Mouse (Mus musculus): ENCODE results near the gene Casp12. TPM values are rescaled to one million over a fixed set of nuclear protein-coding genes. Genes with fewer than 3 reads are reported as not detected.

The Casp12 gene
- 0.29 TPM in 1 of 2 replicates, not detected in the other for polyA plus RNA-seq (2014; fragmentation: Nextera tagmentation; extraction: Ambion mirVana)

GRCm38 (mm10) chr9:5345291-5345898, at the start of gene Casp12:
TSS of gene Casp12 (plus strand) at chr9:5345430.
- WGBS: 79% methylated on average over 4 of the region's 4 CpGs
- H3K27ac ChIP-seq (ENCODE audit: low read depth, low read length): no peak within 1 kb of the TSS
- ATAC-seq (ENCODE audit: low FRiP score): no peak

GRCm38 (mm10) chr9:5296354-5297237, 48.6 kb upstream of the Casp12 start:
- WGBS: 75% methylated on average over 2 of the region's 2 CpGs
- H3K4me1 ChIP-seq (ENCODE audit: control insufficient read depth, insufficient read depth, low read length): no peaks in the 10 kb centered on the region

More at GRCm38 (mm10) chr9:5345291-5345898, at the start of gene Casp12:
- Histone ChIP-seq H3K4me2 (no peak within 1 kb of the TSS), H3K36me3 (ENCODE audit: control insufficient read depth, insufficient read depth, low read length) (no peaks in the 10 kb centered on the region), H3K9ac (ENCODE audit: low read length) (no peak within 1 kb of the TSS), H3K9me3 (ENCODE audit: control insufficient read depth, low read length) (no peaks in the 10 kb centered on the region), H3K27me3 (ENCODE audit: control insufficient read depth, insufficient read depth, low read length) (no peaks in the 10 kb centered on the region), H3K4me3 (ENCODE audit: low read depth, low read length) (no peak within 1 kb of the TSS), H3K4me1 (ENCODE audit: control insufficient read depth, insufficient read depth, low read length) (no peaks in the 10 kb centered on the region)
- DNase-seq (ENCODE audit: low spot score, missing footprints): no peak

GRCm38 (mm10) chr9:5298329-5299131, 46.7 kb upstream of the Casp12 start, which contains the start of gene Casp1:
TSS of gene Casp1 (plus strand) at chr9:5298517.
- 70% methylated on average over 11 of the region's 11 CpGs for WGBS
- no peak within 1 kb of the TSS for H3K4me2 ChIP-seq

More at GRCm38 (mm10) chr9:5296354-5297237, 48.6 kb upstream of the Casp12 start:
- Histone ChIP-seq H3K27me3 (ENCODE audit: control insufficient read depth, insufficient read depth, low read length) (no peaks in the 10 kb centered on the region), H3K9ac (ENCODE audit: low read length) (no peak overlapping the region), H3K9me3 (ENCODE audit: control insufficient read depth, low read length) (no peaks in the 10 kb centered on the region), H3K4me3 (ENCODE audit: low read depth, low read length) (no peak overlapping the region), H3K27ac (ENCODE audit: low read depth, low read length) (no peak overlapping the region), H3K4me2 (no peak overlapping the region), H3K36me3 (ENCODE audit: control insufficient read depth, insufficient read depth, low read length) (no peaks in the 10 kb centered on the region)
- DNase-seq (ENCODE audit: low spot score, missing footprints) (peak; percentile 12), ATAC-seq (ENCODE audit: low FRiP score) (no peak)

GRCm38 (mm10) chr9:5299132-5299381, 46.2 kb upstream of the Casp12 start:
- DNase-seq (ENCODE audit: low spot score, missing footprints) (no peak), ATAC-seq (ENCODE audit: low FRiP score) (no peak)
- no peaks in the 10 kb centered on the region for H3K4me1 ChIP-seq (ENCODE audit: control insufficient read depth, insufficient read depth, low read length)
- no peak overlapping the region for H3K4me3 ChIP-seq (ENCODE audit: low read depth, low read length)
- no peak overlapping the region for H3K4me2 ChIP-seq
- no peaks in the 10 kb centered on the region for H3K36me3 ChIP-seq (ENCODE audit: control insufficient read depth, insufficient read depth, low read length)
- no peak overlapping the region for H3K27ac ChIP-seq (ENCODE audit: low read depth, low read length)
- no peaks in the 10 kb centered on the region for H3K9me3 ChIP-seq (ENCODE audit: control insufficient read depth, low read length)
- H3K9ac ChIP-seq (ENCODE audit: low read length): no peak overlapping the region
- WGBS: 77% methylated on average over 2 of the region's 2 CpGs
- no peaks in the 10 kb centered on the region for H3K27me3 ChIP-seq (ENCODE audit: control insufficient read depth, insufficient read depth, low read length)

More at GRCm38 (mm10) chr9:5298329-5299131, 46.7 kb upstream of the Casp12 start, which contains the start of gene Casp1:
- Histone ChIP-seq H3K9ac (ENCODE audit: low read length) (no peak within 1 kb of the TSS), H3K36me3 (ENCODE audit: control insufficient read depth, insufficient read depth, low read length) (no peaks in the 10 kb centered on the region), H3K4me3 (ENCODE audit: low read depth, low read length) (no peak within 1 kb of the TSS), H3K27ac (ENCODE audit: low read depth, low read length) (no peak within 1 kb of the TSS), H3K4me1 (ENCODE audit: control insufficient read depth, insufficient read depth, low read length) (no peaks in the 10 kb centered on the region), H3K9me3 (ENCODE audit: control insufficient read depth, low read length) (no peaks in the 10 kb centered on the region), H3K27me3 (ENCODE audit: control insufficient read depth, insufficient read depth, low read length) (no peaks in the 10 kb centered on the region)
- ATAC-seq (ENCODE audit: low FRiP score) (no peak), DNase-seq (ENCODE audit: low spot score, missing footprints) (peak; percentile 31)

GRCm38 (mm10) chr9:5308561-5308960, 36.7 kb upstream of the Casp12 start, which contains the start of gene Casp4:
TSS of gene Casp4 (plus strand) at chr9:5308828.
- Histone ChIP-seq H3K27me3 (ENCODE audit: control insufficient read depth, insufficient read depth, low read length) (no peaks in the 10 kb centered on the region), H3K4me2 (no peak within 1 kb of the TSS), H3K9me3 (ENCODE audit: control insufficient read depth, low read length) (no peaks in the 10 kb centered on the region), H3K9ac (ENCODE audit: low read length) (no peak within 1 kb of the TSS), H3K4me1 (ENCODE audit: control insufficient read depth, insufficient read depth, low read length) (no peaks in the 10 kb centered on the region), H3K27ac (ENCODE audit: low read depth, low read length) (no peak within 1 kb of the TSS), H3K4me3 (ENCODE audit: low read depth, low read length) (no peak within 1 kb of the TSS), H3K36me3 (ENCODE audit: control insufficient read depth, insufficient read depth, low read length) (no peaks in the 10 kb centered on the region)
- DNase-seq (ENCODE audit: low spot score, missing footprints) (no peak), ATAC-seq (ENCODE audit: low FRiP score) (no peak)
- WGBS: 85% methylated on average over 5 of the region's 5 CpGs

GRCm38 (mm10) chr9:5310112-5310511, 35.1 kb upstream of the Casp12 start:
- Histone ChIP-seq H3K4me3 (ENCODE audit: low read depth, low read length) (no peak overlapping the region), H3K27me3 (ENCODE audit: control insufficient read depth, insufficient read depth, low read length) (no peaks in the 10 kb centered on the region), H3K9me3 (ENCODE audit: control insufficient read depth, low read length) (no peaks in the 10 kb centered on the region), H3K27ac (ENCODE audit: low read depth, low read length) (no peak overlapping the region), H3K9ac (ENCODE audit: low read length) (no peak overlapping the region), H3K4me1 (ENCODE audit: control insufficient read depth, insufficient read depth, low read length) (no peaks in the 10 kb centered on the region), H3K36me3 (ENCODE audit: control insufficient read depth, insufficient read depth, low read length) (no peaks in the 10 kb centered on the region), H3K4me2 (no peak overlapping the region)
- no peak for ATAC-seq (ENCODE audit: low FRiP score)
- no peak for DNase-seq (ENCODE audit: low spot score, missing footprints)

GRCm38 (mm10) chr9:5311435-5311834, 33.8 kb upstream of the Casp12 start:
- no peaks in the 10 kb centered on the region for H3K9me3 ChIP-seq (ENCODE audit: control insufficient read depth, low read length)
- H3K9ac ChIP-seq (ENCODE audit: low read length): no peak overlapping the region
- H3K4me1 ChIP-seq (ENCODE audit: control insufficient read depth, insufficient read depth, low read length): no peaks in the 10 kb centered on the region
- no peak for ATAC-seq (ENCODE audit: low FRiP score)
- H3K4me2 ChIP-seq: no peak overlapping the region
- H3K27ac ChIP-seq (ENCODE audit: low read depth, low read length): no peak overlapping the region
- no peak overlapping the region for H3K4me3 ChIP-seq (ENCODE audit: low read depth, low read length)
- no peaks in the 10 kb centered on the region for H3K36me3 ChIP-seq (ENCODE audit: control insufficient read depth, insufficient read depth, low read length)
- 80% methylated on average over 4 of the region's 4 CpGs for WGBS
- no peaks in the 10 kb centered on the region for H3K27me3 ChIP-seq (ENCODE audit: control insufficient read depth, insufficient read depth, low read length)
- DNase-seq (ENCODE audit: low spot score, missing footprints): no peak

- ATAC-seq (ENCODE audit: low FRiP score): no peak
- Histone ChIP-seq H3K36me3 (ENCODE audit: control insufficient read depth, insufficient read depth, low read length) (no peaks in the 10 kb centered on the region), H3K4me1 (ENCODE audit: control insufficient read depth, insufficient read depth, low read length) (no peaks in the 10 kb centered on the region), H3K4me3 (ENCODE audit: low read depth, low read length) (no peak overlapping the region), H3K9me3 (ENCODE audit: control insufficient read depth, low read length) (no peaks in the 10 kb centered on the region), H3K4me2 (no peak overlapping the region), H3K27me3 (ENCODE audit: control insufficient read depth, insufficient read depth, low read length) (no peaks in the 10 kb centered on the region), H3K9ac (ENCODE audit: low read length) (no peak overlapping the region), H3K27ac (ENCODE audit: low read depth, low read length) (no peak overlapping the region)
- DNase-seq (ENCODE audit: low spot score, missing footprints): no peak
- 81% methylated on average over 3 of the region's 3 CpGs for WGBS
Observed at GRCm38 (mm10) chr9:5328204-5328603, 17.0 kb upstream of the Casp12 start.

- DNase-seq (ENCODE audit: low spot score, missing footprints): no peak
- Histone ChIP-seq H3K4me1 (ENCODE audit: control insufficient read depth, insufficient read depth, low read length) (no peaks in the 10 kb centered on the region), H3K9ac (ENCODE audit: low read length) (no peak overlapping the region), H3K27ac (ENCODE audit: low read depth, low read length) (no peak overlapping the region), H3K36me3 (ENCODE audit: control insufficient read depth, insufficient read depth, low read length) (no peaks in the 10 kb centered on the region), H3K4me2 (no peak overlapping the region), H3K4me3 (ENCODE audit: low read depth, low read length) (no peak overlapping the region), H3K9me3 (ENCODE audit: control insufficient read depth, low read length) (no peaks in the 10 kb centered on the region), H3K27me3 (ENCODE audit: control insufficient read depth, insufficient read depth, low read length) (no peaks in the 10 kb centered on the region)
- no peak for ATAC-seq (ENCODE audit: low FRiP score)
Observed at GRCm38 (mm10) chr9:5332441-5332840, 12.8 kb upstream of the Casp12 start.

Measured in midbrain, embryonic 11.5 days (tissue).